Mouse (Mus musculus): ENCODE data around the gene Krtap8-1.

The Krtap8-1 gene

GRCm38 (mm10) chr16:89487852-89488251 is at the start of gene Krtap8-1:
Gene Krtap8-1 (minus strand): TSS chr16:89487952.
- DNase-seq: no peak

GRCm38 (mm10) chr16:89537349-89537748 is 49.6 kb upstream of the Krtap8-1 start:
- DNase-seq: no peak

GRCm38 (mm10) chr16:89530547-89530946 is 42.8 kb upstream of the Krtap8-1 start:
- no peak for DNase-seq

- no peak for DNase-seq
Observed at GRCm38 (mm10) chr16:89529846-89530245, 42.1 kb upstream of the Krtap8-1 start.

GRCm38 (mm10) chr16:89528380-89528779 is 40.6 kb upstream of the Krtap8-1 start:
- no peak for DNase-seq

- no peak for DNase-seq
Observed at GRCm38 (mm10) chr16:89520996-89521395, 33.2 kb upstream of the Krtap8-1 start.

- no peak for DNase-seq
Observed at GRCm38 (mm10) chr16:89520555-89520954, 32.8 kb upstream of the Krtap8-1 start.

- no peak for DNase-seq
Observed at GRCm38 (mm10) chr16:89520091-89520490, 32.3 kb upstream of the Krtap8-1 start.

- no peak for DNase-seq
Observed at GRCm38 (mm10) chr16:89517635-89518034, 29.9 kb upstream of the Krtap8-1 start.

- DNase-seq: no peak
Observed at GRCm38 (mm10) chr16:89513431-89513830, 25.7 kb upstream of the Krtap8-1 start.

GRCm38 (mm10) chr16:89508223-89508622 is 20.5 kb upstream of the Krtap8-1 start, which contains the start of gene Krtap7-1:
Gene Krtap7-1 (minus strand): TSS chr16:89508323.
- no peak for DNase-seq

- no peak for DNase-seq
Observed at GRCm38 (mm10) chr16:89503571-89503970, 15.8 kb upstream of the Krtap8-1 start.

- no peak for DNase-seq
Observed at GRCm38 (mm10) chr16:89501870-89502269, 14.1 kb upstream of the Krtap8-1 start.

GRCm38 (mm10) chr16:89497002-89497401 is 9.2 kb upstream of the Krtap8-1 start:
- no peak for DNase-seq

GRCm38 (mm10) chr16:89495394-89496153 is 7.8 kb upstream of the Krtap8-1 start:
- DNase-seq: no peak

GRCm38 (mm10) chr16:89477679-89478314 is 10.0 kb downstream of the Krtap8-1 start:
- DNase-seq: peak in 1 of 2 experiments; percentile 6

- no peak for DNase-seq
Observed at GRCm38 (mm10) chr16:89461189-89461588, 26.6 kb downstream of the Krtap8-1 start.
